Mouse (Mus musculus): ENCODE data around the gene AU022252.

Gene AU022252

GRCm38 (mm10) chr4:119244468-119245240 lies 12.1 kb upstream of the AU022252 start:
- no peak for DNase-seq (ENCODE audit: low read depth in 1 of 2, low spot score in 2 of 2)

DNA sequence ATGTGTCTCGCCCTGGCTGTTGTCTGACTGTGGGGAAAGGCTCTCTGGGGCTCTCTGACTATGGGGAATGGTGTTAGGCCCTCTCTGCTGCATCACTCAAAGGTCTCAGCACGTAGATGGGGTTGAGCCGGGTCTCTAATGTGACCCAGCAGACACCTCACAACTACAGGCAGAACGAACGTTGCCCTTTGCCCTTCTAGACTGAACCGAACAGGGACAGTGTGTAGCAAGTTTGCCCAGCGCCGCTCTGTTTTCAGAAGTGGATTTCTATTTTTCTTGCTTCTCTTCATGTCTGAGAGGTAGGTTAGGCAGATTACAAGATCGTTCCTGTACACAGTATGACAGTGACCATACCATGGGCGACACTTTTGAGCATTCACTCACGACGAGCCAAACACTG lies 10.1 kb upstream of the AU022252 start:
- no peak for DNase-seq (ENCODE audit: low read depth in 1 of 2, low spot score in 2 of 2)

GRCm38 (mm10) chr4:119241664-119242063 lies 9.2 kb upstream of the AU022252 start:
- no peak for DNase-seq (ENCODE audit: low read depth in 1 of 2, low spot score in 2 of 2)

DNA sequence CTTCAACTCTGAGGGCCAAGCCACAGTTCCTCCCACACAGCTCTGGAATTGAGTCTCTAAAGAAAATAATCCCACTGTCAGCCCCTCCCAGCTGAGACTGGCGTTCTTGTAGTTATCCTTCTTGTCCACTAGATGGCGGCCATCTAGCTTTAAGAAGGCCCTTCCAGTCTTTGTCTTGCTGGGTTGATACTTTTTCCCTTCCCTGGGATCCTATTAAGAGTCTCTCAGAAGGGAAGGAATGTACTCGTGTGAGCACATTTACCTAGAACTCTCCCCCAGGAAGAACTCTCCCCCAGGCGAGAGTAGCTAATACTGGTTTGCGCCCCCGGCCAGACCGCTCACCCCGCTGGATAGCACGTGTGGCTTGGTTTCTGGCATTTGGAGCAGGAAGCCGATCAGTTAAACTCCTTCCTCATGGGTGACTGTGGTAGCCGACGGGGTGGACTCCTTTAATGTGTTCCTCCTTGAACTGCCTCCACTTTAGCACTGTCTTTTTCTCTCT lies 6.7 kb upstream of the AU022252 start:
- peak; percentile 22 to 40 for DNase-seq (ENCODE audit: low read depth in 1 of 2, low spot score in 2 of 2)

GRCm38 (mm10) chr4:119238661-119239060 lies 6.1 kb upstream of the AU022252 start:
- DNase-seq (ENCODE audit: low read depth in 1 of 2, low spot score in 2 of 2), result no peak

DNA sequence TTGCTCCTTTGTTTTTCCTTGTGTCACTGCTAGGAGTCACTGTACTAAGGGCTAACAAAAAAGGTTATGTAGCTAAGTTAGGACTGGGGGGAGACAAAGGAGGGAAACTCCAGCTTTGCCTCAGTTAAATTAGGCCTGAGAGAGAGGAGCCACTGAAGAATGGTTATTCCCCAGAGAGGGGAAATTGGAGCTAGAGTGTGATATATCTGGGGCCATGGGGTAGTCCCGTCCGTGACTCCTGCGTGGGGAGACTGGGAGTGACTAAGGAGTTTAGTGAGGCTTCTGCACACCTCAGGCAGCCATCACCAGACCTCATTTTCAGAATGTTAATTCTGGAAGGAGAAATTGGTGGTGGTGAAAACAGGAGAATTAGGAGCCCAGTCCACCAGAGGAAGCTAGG lies 1.8 kb upstream of the AU022252 start:
- DNase-seq (ENCODE audit: low read depth in 1 of 2, low spot score in 2 of 2), result no peak

GRCm38 (mm10) chr4:119233256-119233901 lies 867 bp upstream of the AU022252 start:
- peak in 1 of 2 experiments; percentile 2 for DNase-seq (ENCODE audit: low read depth in 1 of 2, low spot score in 2 of 2)

- DNase-seq (ENCODE audit: low read depth in 1 of 2, low spot score in 2 of 2), result no peak
Observed at GRCm38 (mm10) chr4:119226751-119227150, 5.8 kb downstream of the AU022252 start.

GRCm38 (mm10) chr4:119225719-119226118 lies 6.8 kb downstream of the AU022252 start:
- no peak for DNase-seq (ENCODE audit: low read depth in 1 of 2, low spot score in 2 of 2)

DNA sequence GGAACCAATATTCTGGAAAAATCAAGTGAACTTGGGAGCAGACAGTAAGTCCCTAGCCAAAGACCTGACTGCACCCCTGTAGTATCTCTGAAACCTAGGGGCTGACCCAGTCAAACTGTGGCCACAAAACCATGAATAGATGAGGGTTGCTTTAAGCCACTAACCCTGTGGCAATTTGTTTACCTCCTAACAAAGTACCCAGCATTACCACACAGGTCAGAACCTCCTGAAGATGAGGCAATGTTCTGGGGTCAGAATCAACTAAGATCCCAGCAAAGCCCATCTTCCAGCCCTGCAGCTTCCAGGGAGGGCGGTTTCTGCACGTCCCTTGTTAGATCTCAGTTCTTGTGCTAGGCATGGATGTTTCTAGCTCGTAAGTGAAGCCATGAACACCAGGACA lies 8.0 kb downstream of the AU022252 start:
- DNase-seq (ENCODE audit: low read depth in 1 of 2, low spot score in 2 of 2), result no peak

GRCm38 (mm10) chr4:119223696-119224095 lies 8.8 kb downstream of the AU022252 start:
- no peak for DNase-seq (ENCODE audit: low read depth in 1 of 2, low spot score in 2 of 2)

DNA sequence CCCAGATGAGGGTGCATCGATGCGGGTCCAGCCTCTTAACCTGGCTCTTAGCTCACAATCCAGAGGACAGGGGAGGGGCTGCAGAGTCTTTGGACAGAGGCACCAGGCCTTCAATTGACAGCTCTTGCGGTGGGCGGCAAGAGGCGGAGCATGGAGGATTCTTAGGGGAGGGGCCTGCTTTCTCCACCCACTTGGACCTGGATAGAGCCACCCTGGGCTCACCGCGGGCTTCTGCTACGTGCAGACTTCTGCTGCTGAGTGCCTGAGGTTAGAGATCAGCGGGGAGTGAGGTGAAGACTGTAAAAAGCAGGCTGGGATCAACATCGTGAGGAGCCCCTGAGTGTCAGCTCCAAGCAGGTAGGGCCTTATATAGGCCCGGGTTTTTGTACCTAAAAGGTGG lies 14.3 kb downstream of the AU022252 start, which contains the start of gene Tmem269:
Gene Tmem269 (minus strand): TSS at position 49 of the 400 bp plus-strand sequence.
- DNase-seq (ENCODE audit: low read depth in 1 of 2, low spot score in 2 of 2), result no peak

DNA sequence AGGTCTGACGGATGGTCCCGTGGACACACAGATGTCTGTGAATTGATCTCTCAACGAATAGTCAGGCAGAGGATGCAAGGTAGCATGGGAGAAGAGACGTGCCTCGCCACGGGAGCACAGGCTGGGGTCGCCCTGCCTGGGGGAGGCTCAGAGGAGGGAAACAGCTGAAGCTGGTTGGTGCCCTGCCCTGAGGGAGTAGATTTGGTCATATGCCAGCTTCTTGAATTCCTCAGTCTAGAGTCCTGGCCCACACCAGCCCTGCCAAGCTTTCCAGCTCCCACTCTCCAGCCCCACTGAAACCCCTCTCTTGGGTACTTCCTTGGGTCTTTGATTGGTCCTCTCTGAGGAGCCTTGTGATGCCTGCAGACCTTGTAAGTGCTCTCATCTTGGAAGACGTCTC lies 15.8 kb downstream of the AU022252 start:
- DNase-seq (ENCODE audit: low read depth in 1 of 2, low spot score in 2 of 2), result no peak

DNA sequence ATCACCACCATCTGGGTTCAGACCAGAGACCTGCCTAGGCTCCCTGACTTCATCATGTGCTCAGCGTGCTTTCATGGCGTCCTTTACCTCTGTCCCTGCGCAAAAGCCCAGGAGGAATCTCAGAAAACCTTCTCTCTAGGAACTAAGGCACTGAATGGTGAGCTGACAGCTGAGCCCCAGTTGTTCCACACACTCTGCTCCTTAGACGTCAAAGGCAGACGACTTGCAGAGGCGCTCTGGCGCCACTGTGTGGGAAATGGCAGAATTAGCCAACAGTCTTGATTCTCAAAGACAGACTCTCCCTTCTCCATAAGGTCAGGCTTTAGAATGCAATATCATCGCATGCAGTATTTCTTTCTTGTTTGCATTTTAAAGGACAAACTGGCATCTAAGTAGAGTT lies 27.8 kb downstream of the AU022252 start:
- no peak for DNase-seq (ENCODE audit: low read depth in 1 of 2, low spot score in 2 of 2)

DNA sequence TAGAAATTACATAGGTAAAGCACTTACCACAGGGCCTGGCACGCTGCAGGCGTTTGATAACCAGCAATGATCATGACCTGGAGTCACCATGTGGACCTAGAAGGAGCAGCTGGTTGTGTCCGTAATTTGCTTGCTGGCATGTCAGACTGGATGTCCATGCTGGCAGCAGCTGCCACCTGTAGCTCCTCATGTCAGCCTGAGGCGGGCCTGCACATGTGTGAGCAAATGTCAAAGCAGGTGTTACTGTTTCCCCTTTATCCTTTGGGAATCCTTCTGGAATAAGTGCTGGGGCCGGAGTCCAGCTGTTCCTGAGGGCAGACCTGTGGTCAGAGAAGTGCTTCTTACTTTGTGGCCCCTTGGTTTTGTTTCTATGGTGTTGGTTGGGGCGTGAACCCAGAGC lies 34.4 kb downstream of the AU022252 start:
- DNase-seq (ENCODE audit: low read depth in 1 of 2, low spot score in 2 of 2), result no peak

GRCm38 (mm10) chr4:119195582-119196320 lies 36.8 kb downstream of the AU022252 start:
- DNase-seq (ENCODE audit: low read depth in 1 of 2, low spot score in 2 of 2), result no peak

- peak; percentile 33 to 71 for DNase-seq (ENCODE audit: low read depth in 1 of 2, low spot score in 2 of 2)
Observed at GRCm38 (mm10) chr4:119194909-119195581, 37.5 kb downstream of the AU022252 start, which contains the start of gene Svbp. Gene Svbp, plus strand, starts transcription at chr4:119195306.

- no peak for DNase-seq (ENCODE audit: low read depth in 1 of 2, low spot score in 2 of 2)
Observed at GRCm38 (mm10) chr4:119192757-119193156, 39.8 kb downstream of the AU022252 start.

- no peak for DNase-seq (ENCODE audit: low read depth in 1 of 2, low spot score in 2 of 2)
Observed at GRCm38 (mm10) chr4:119191273-119191672, 41.2 kb downstream of the AU022252 start.

- no peak for DNase-seq (ENCODE audit: low read depth in 1 of 2, low spot score in 2 of 2)
Observed at GRCm38 (mm10) chr4:119190618-119191017, 41.9 kb downstream of the AU022252 start.

- DNase-seq (ENCODE audit: low read depth in 1 of 2, low spot score in 2 of 2), result no peak
Observed at GRCm38 (mm10) chr4:119189864-119190263, 42.6 kb downstream of the AU022252 start, which contains the start of gene Ermap. Gene Ermap, minus strand, starts transcription at chr4:119190011.

All from monocyte, adult 2 months (primary cell).